Mouse (Mus musculus) brain, adult 2 months (tissue): ENCODE data around the gene Ech1.

Source experiments
- DNase-seq: peaks from one replicate; pipeline ENCODE4 v3.0.0; 2011; ENCODE audit warnings: low read depth, low spot score

Ech1 gene

GRCm38 (mm10) chr7:28802846-28803588, 22.0 kb upstream of the Ech1 start:
- DNase-seq = peak; percentile 43

- DNase-seq = no peak
Measured at GRCm38 (mm10) chr7:28803756-28804155, 21.3 kb upstream of the Ech1 start.

GRCm38 (mm10) chr7:28806869-28807268, 18.1 kb upstream of the Ech1 start:
- no peak for DNase-seq

- DNase-seq = peak; percentile 44
Measured at GRCm38 (mm10) chr7:28807641-28808220, 17.3 kb upstream of the Ech1 start.

GRCm38 (mm10) chr7:28808221-28808941, 16.6 kb upstream of the Ech1 start, which contains the start of gene Hnrnpl:
Hnrnpl (plus strand) TSS chr7:28808541.
- peak; percentile 73 for DNase-seq

- DNase-seq = peak; percentile 97
Measured at GRCm38 (mm10) chr7:28808957-28809393, 16.0 kb upstream of the Ech1 start.

- peak; percentile 83 for DNase-seq
Measured at GRCm38 (mm10) chr7:28809401-28810089, 15.5 kb upstream of the Ech1 start.

GRCm38 (mm10) chr7:28810107-28811066, 14.6 kb upstream of the Ech1 start:
- DNase-seq = peak; percentile 100

GRCm38 (mm10) chr7:28811228-28811627, 13.8 kb upstream of the Ech1 start:
- DNase-seq = peak; percentile 96

GRCm38 (mm10) chr7:28811640-28812275, 13.3 kb upstream of the Ech1 start:
- no peak for DNase-seq

- DNase-seq = no peak
Measured at GRCm38 (mm10) chr7:28812436-28812835, 12.6 kb upstream of the Ech1 start.

- no peak for DNase-seq
Measured at GRCm38 (mm10) chr7:28812949-28813348, 12.1 kb upstream of the Ech1 start.

- DNase-seq = no peak
Measured at GRCm38 (mm10) chr7:28814306-28815034, 10.5 kb upstream of the Ech1 start.

GRCm38 (mm10) chr7:28815230-28815629, 9.8 kb upstream of the Ech1 start:
- no peak for DNase-seq

- DNase-seq = peak; percentile 36
Measured at GRCm38 (mm10) chr7:28816201-28816600, 8.8 kb upstream of the Ech1 start.

- no peak for DNase-seq
Measured at GRCm38 (mm10) chr7:28816920-28817319, 8.1 kb upstream of the Ech1 start.

GRCm38 (mm10) chr7:28817524-28817923, 7.5 kb upstream of the Ech1 start:
- no peak for DNase-seq

- no peak for DNase-seq
Measured at GRCm38 (mm10) chr7:28817957-28818356, 7.1 kb upstream of the Ech1 start.

GRCm38 (mm10) chr7:28818436-28818835, 6.6 kb upstream of the Ech1 start:
- no peak for DNase-seq
